Comparison of ENCODE assay signal across 15 mouse cellular contexts in the genomic region with DNA sequence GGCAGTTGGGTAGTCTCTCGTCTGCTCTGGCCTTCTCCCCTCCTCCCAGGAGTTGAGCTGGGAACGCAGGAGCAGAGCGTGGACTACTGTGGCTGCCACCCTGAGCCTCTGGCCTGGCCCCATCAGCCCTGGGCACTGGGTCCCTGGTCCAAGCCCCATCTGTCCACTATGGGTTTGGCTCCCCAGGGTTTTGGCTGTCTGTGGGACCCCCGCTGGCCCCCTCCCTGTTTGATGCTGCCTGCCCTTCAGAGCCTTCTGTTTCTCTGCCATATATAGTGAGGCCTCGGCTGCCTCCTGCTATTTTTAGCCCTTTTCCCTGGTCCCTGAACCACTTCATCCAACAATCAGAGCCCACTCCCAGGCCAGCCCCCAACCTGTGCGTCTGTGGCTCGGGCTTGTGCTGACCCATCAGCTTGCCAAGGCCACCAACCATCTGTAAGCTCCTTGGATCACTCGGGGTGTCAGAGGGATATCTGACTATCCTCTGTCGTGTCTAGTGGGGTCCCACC.
DNase-seq lines count a peak whose midpoint lies in the region; ATAC-seq and TF ChIP-seq lines count a peak whose summit lies in the region.
"Had no signal": no experiment of that assay in that cellular context is flagged by ENCODE, and none has a peak within 500 bp of the region (broad histone marks: within the 10 kb centered on the region; RNA-seq: fewer than 3 reads in every experiment).

No protein-coding gene starts in this region.

- TF ChIP-seq CTCF in cerebellum, adult 2 months (IDR thresholded peaks at IDR 0.05; ENCODE audit: borderline replicate concordance, insufficient read depth, low read depth, low read length) = no peak
- no peak for TF ChIP-seq CTCF in heart, adult 2 months (IDR thresholded peaks at IDR 0.05)

- no peaks in the 10 kb centered on the region for H3K27me3 ChIP-seq in cerebellum, adult 2 months (ENCODE audit: control insufficient read depth, insufficient read depth, low read length)
- H3K27me3 ChIP-seq in heart, embryonic 16.5 days (ENCODE audit: control insufficient read depth, insufficient read depth, low read length) = no peaks in the 10 kb centered on the region
- no peaks in the 10 kb centered on the region for H3K27me3 ChIP-seq in heart, adult 2 months (ENCODE audit: control insufficient read depth, insufficient read depth, low read length)
- peaks cover 100% of the 10 kb centered on the region for H3K27me3 ChIP-seq in midbrain, embryonic 10.5 days (ENCODE audit: low read depth, poor library complexity, severe bottlenecking)
- H3K27me3 ChIP-seq in midbrain, embryonic 15.5 days (replicated peaks) = peaks cover 36% of the 10 kb centered on the region
- H3K27me3 ChIP-seq in stomach, embryonic 16.5 days (ENCODE audit: control insufficient read depth, insufficient read depth, low read length) = 0 out of 2 replicates have a peak, but pooled peaks cover under 1% of the 10 kb centered on the region

- H3K79me2 ChIP-seq in heart, adult 2 months (replicated peaks; ENCODE audit: control insufficient read depth, insufficient read depth, low read length) = 0 out of 2 replicates have a peak, but pooled peaks cover 1% of the 10 kb centered on the region

- intact Hi-C loops in heart, adult 2 months (cut with DNase I) = no loop called here

- peaks cover 9% of the 10 kb centered on the region for H3K36me3 ChIP-seq in heart, embryonic 16.5 days (ENCODE audit: control insufficient read depth, insufficient read depth)
- no peaks in the 10 kb centered on the region for H3K36me3 ChIP-seq in heart, adult 2 months (ENCODE audit: control insufficient read depth, insufficient read depth, low read length)
- peaks cover 17% of the 10 kb centered on the region for H3K36me3 ChIP-seq in midbrain, embryonic 10.5 days
- no peaks in the 10 kb centered on the region for H3K36me3 ChIP-seq in midbrain, embryonic 15.5 days (replicated peaks)
- H3K36me3 ChIP-seq in stomach, embryonic 16.5 days (ENCODE audit: control insufficient read depth, insufficient read depth, low read length) = 0 out of 2 replicates have a peak, but pooled peaks cover 5% of the 10 kb centered on the region
- H3K36me3 ChIP-seq: limb, embryonic 13.5 days; neural tube, embryonic 12.5 days had no signal

- peak; percentile 69 to 74 for DNase-seq in cerebellum, postnatal 14 days
- DNase-seq in cerebellum, adult 2 months = no peak
- no peak for DNase-seq in heart, adult 2 months
- no peak for DNase-seq in midbrain, embryonic 10.5 days (ENCODE audit: low spot score)
- DNase-seq in B cell, adult 2 months = no peak
- DNase-seq: adrenal gland, adult 8-10 months; heart, postnatal 10 days; layer of hippocampus, postnatal 36 days; liver, postnatal 0 days; thymus, adult 2 months had no signal

- peak overlapping the region; percentile 43; the same call in 1 of the 2 replicates for H3K4me2 ChIP-seq in heart, embryonic 16.5 days (ENCODE audit: low read depth, low read length)
- H3K4me2 ChIP-seq in midbrain, embryonic 15.5 days = no peak overlapping the region
- H3K4me2 ChIP-seq in stomach, embryonic 16.5 days (ENCODE audit: low read depth, low read length) = no peak overlapping the region
- H3K4me2 ChIP-seq: limb, embryonic 13.5 days had no signal

- H3K4me1 ChIP-seq in cerebellum, adult 2 months (ENCODE audit: control insufficient read depth, insufficient read depth, low read length) = peaks cover 27% of the 10 kb centered on the region
- peaks cover 62% of the 10 kb centered on the region for H3K4me1 ChIP-seq in heart, embryonic 16.5 days (ENCODE audit: control insufficient read depth, insufficient read depth, low read length)
- peaks cover 21% of the 10 kb centered on the region for H3K4me1 ChIP-seq in heart, adult 2 months (ENCODE audit: control insufficient read depth, insufficient read depth, low read length)
- peaks cover 50% of the 10 kb centered on the region for H3K4me1 ChIP-seq in midbrain, embryonic 10.5 days
- peaks cover 36% of the 10 kb centered on the region for H3K4me1 ChIP-seq in midbrain, embryonic 15.5 days
- peaks cover 34% of the 10 kb centered on the region for H3K4me1 ChIP-seq in stomach, embryonic 16.5 days (ENCODE audit: control insufficient read depth, insufficient read depth, low read length)

- WGBS in cerebellum, adult 2 months = 28% methylated on average over 9 of the region's 9 CpGs
- 41% methylated on average over 9 of the region's 9 CpGs for WGBS in heart, embryonic 16.5 days
- WGBS in heart, adult 2 months = 56% methylated on average over 9 of the region's 9 CpGs
- 74% methylated on average over 9 of the region's 9 CpGs for WGBS in midbrain, embryonic 10.5 days
- 59% methylated on average over 9 of the region's 9 CpGs for WGBS in midbrain, embryonic 15.5 days
- 57% methylated on average over 9 of the region's 9 CpGs for whole genome bisulfite sequencing in stomach, embryonic 16.5 days

- TF ChIP-seq POLR2A in cerebellum, adult 2 months (IDR thresholded peaks at IDR 0.05; ENCODE audit: borderline replicate concordance, insufficient read depth, low read length) = no peak
- no peak for TF ChIP-seq POLR2A in heart, adult 2 months (IDR thresholded peaks at IDR 0.05; ENCODE audit: insufficient read depth, low read depth, low read length)

- H3K4me3 ChIP-seq in cerebellum, adult 2 months (replicated peaks; ENCODE audit: insufficient read depth, low read depth, low read length) = no peak overlapping the region
- no peak overlapping the region for H3K4me3 ChIP-seq in heart, embryonic 16.5 days (ENCODE audit: low read length)
- H3K4me3 ChIP-seq in heart, adult 2 months = no peak overlapping the region
- no peak overlapping the region for H3K4me3 ChIP-seq in midbrain, embryonic 10.5 days
- H3K4me3 ChIP-seq in midbrain, embryonic 15.5 days = no peak overlapping the region
- H3K4me3 ChIP-seq in stomach, embryonic 16.5 days (replicated peaks; ENCODE audit: low read length) = no peak overlapping the region
- H3K4me3 ChIP-seq: limb, embryonic 13.5 days; neural tube, embryonic 12.5 days had no signal

- H3K9ac ChIP-seq in heart, embryonic 16.5 days (ENCODE audit: low read length) = peak overlapping the region; percentile 70
- no peak overlapping the region for H3K9ac ChIP-seq in heart, adult 2 months (ENCODE audit: low read depth, low read length)
- H3K9ac ChIP-seq in midbrain, embryonic 15.5 days = no peak overlapping the region
- peak overlapping the region; percentile 36; the same call in 1 of the 2 replicates for H3K9ac ChIP-seq in stomach, embryonic 16.5 days (ENCODE audit: low read length)
- H3K9ac ChIP-seq: limb, embryonic 13.5 days; liver, postnatal 0 days; neural tube, embryonic 12.5 days had no signal

- ATAC-seq in heart, embryonic 16.5 days (replicated peaks; ENCODE audit: extremely low read depth, insufficient read depth, low FRiP score) = peak; percentile 69
- no peak for ATAC-seq in midbrain, embryonic 15.5 days (replicated peaks)
- no peak for ATAC-seq in stomach, embryonic 16.5 days (ENCODE audit: insufficient read depth, low FRiP score)
- ATAC-seq: liver, postnatal 0 days had no signal

- no peaks in the 10 kb centered on the region for H3K9me3 ChIP-seq in heart, embryonic 16.5 days (replicated peaks; ENCODE audit: control insufficient read depth, low read length)
- no peaks in the 10 kb centered on the region for H3K9me3 ChIP-seq in midbrain, embryonic 10.5 days (replicated peaks)
- H3K9me3 ChIP-seq in midbrain, embryonic 15.5 days = no peaks in the 10 kb centered on the region
- no peaks in the 10 kb centered on the region for H3K9me3 ChIP-seq in stomach, embryonic 16.5 days (replicated peaks; ENCODE audit: control insufficient read depth, low read length)
- H3K9me3 ChIP-seq: limb, embryonic 13.5 days; neural tube, embryonic 12.5 days had no signal

- no peak for TF ChIP-seq EP300 in heart, adult 2 months (IDR thresholded peaks at IDR 0.05; ENCODE audit: insufficient read depth, low read depth, low read length)

- H3K27ac ChIP-seq in cerebellum, adult 2 months (ENCODE audit: insufficient read depth, low read length) = no peak overlapping the region
- peak overlapping the region; percentile 94 for H3K27ac ChIP-seq in heart, embryonic 16.5 days (ENCODE audit: low read length)
- no peak overlapping the region; the same call in 1 of the 2 replicates for H3K27ac ChIP-seq in heart, adult 2 months
- H3K27ac ChIP-seq in midbrain, embryonic 10.5 days (replicated peaks) = peak overlapping the region; percentile 67
- H3K27ac ChIP-seq in midbrain, embryonic 15.5 days = no peak overlapping the region; the same call in 1 of the 2 replicates
- H3K27ac ChIP-seq in stomach, embryonic 16.5 days (ENCODE audit: low read length) = peak overlapping the region; percentile 61
- H3K27ac ChIP-seq: limb, embryonic 13.5 days; neural tube, embryonic 12.5 days had no signal

Comparison
In these comparisons a context has a peak if more than half of its experiments do, and no peak if none do; other contexts are left out.
1. DNase-seq: peak in cerebellum, postnatal 14 days (2 of 2); none in cerebellum, adult 2 months (0 of 2), heart, adult 2 months (0 of 2), midbrain, embryonic 10.5 days (single experiment) and B cell, adult 2 months (0 of 2).
2. H3K27ac ChIP-seq: peak in heart, embryonic 16.5 days (single experiment), midbrain, embryonic 10.5 days (single experiment) and stomach, embryonic 16.5 days (single experiment); none in cerebellum, adult 2 months (single experiment), heart, adult 2 months (single experiment) and midbrain, embryonic 15.5 days (single experiment).
3. H3K9ac ChIP-seq: peak in heart, embryonic 16.5 days (single experiment) and stomach, embryonic 16.5 days (single experiment); none in heart, adult 2 months (single experiment) and midbrain, embryonic 15.5 days (single experiment).